Mouse (Mus musculus): ENCODE data around the gene St3gal3. TPM values are rescaled to one million over a fixed set of nuclear protein-coding genes. Genes with fewer than 3 reads are reported as not detected.

St3gal3 gene
- total and polyA plus RNA-seq, 3 experiments = 16.4 to 23.3 TPM; not detected in 1

GRCm38 (mm10) chr4:118098571-118098970, 36.1 kb downstream of the St3gal3 start:
- H3K36me3 ChIP-seq (ENCODE audit: control insufficient read depth in 1 of 2, insufficient read depth in 2 of 2, low read length in 2 of 2) = peaks cover 0 to 18% of the 10 kb centered on the region in 2 experiments; a peak in 3 of 4 replicates
- H3K27ac ChIP-seq (ENCODE audit: control insufficient read depth, low read depth, low read length) = no peak overlapping the region
- no peak overlapping the region for H3K9ac ChIP-seq (ENCODE audit: control insufficient read depth, low read depth, low read length, poor library complexity, severe bottlenecking)
- H3K4me1 ChIP-seq (ENCODE audit: control insufficient read depth in 1 of 2, insufficient read depth in 2 of 2, low read length in 2 of 2) = peaks cover 13 to 17% of the 10 kb centered on the region in 2 experiments
- H3K27me3 ChIP-seq (ENCODE audit: control insufficient read depth in 1 of 2, insufficient read depth in 2 of 2, low read length in 2 of 2) = no peaks in the 10 kb centered on the region
- no peak for DNase-seq (ENCODE audit: low read depth, low spot score)
- no peaks in the 10 kb centered on the region for H3K9me3 ChIP-seq (replicated peaks; ENCODE audit: insufficient read depth, low read length)
- TF ChIP-seq POLR2A (IDR thresholded peaks at IDR 0.05; ENCODE audit: control insufficient read depth in 1 of 2, insufficient read depth in 1 of 2, low read depth in 1 of 2, low read length in 2 of 2, poor library complexity in 1 of 2) (no peak), SIN3A (IDR thresholded peaks at IDR 0.05; ENCODE audit: low read length) (no peak), CTCF (IDR thresholded peaks at IDR 0.05 in 2 of 3, conservative IDR thresholded peaks at IDR 0.05 in 1 of 3; ENCODE audit: control insufficient read depth in 1 of 3, insufficient read depth in 1 of 3, low read depth in 2 of 3, low read length in 3 of 3, poor library complexity in 1 of 3, severe bottlenecking in 1 of 3) (no peak), MYB (IDR thresholded peaks at IDR 0.05; ENCODE audit: low read depth, low read length) (no peak), NELFE (IDR thresholded peaks at IDR 0.05; ENCODE audit: low read depth, low read length) (no peak), POLR2AphosphoS2 (IDR thresholded peaks at IDR 0.05; ENCODE audit: low read length) (no peak), RAD21 (IDR thresholded peaks at IDR 0.05; ENCODE audit: low read depth, low read length) (no peak), HCFC1 (IDR thresholded peaks at IDR 0.05; ENCODE audit: low read depth, low read length) (no peak), ZNF384 (IDR thresholded peaks at IDR 0.05; ENCODE audit: low read depth, low read length) (no peak), GATA1 (IDR thresholded peaks at IDR 0.05; ENCODE audit: low read depth, low read length) (no peak)
- no peaks in the 10 kb centered on the region for H3K79me2 ChIP-seq (ENCODE audit: control insufficient read depth, insufficient read depth, low read length, poor library complexity)
- H3K4me3 ChIP-seq (ENCODE audit: control insufficient read depth in 1 of 2, insufficient read depth in 1 of 2, low read depth in 2 of 2, low read length in 2 of 2) = no peak overlapping the region

- no peaks in the 10 kb centered on the region for H3K79me2 ChIP-seq (ENCODE audit: control insufficient read depth, insufficient read depth, low read length, poor library complexity)
- no peak overlapping the region for H3K27ac ChIP-seq (ENCODE audit: control insufficient read depth, low read depth, low read length)
- no peak overlapping the region for H3K4me3 ChIP-seq (ENCODE audit: control insufficient read depth in 1 of 2, insufficient read depth in 1 of 2, low read depth in 2 of 2, low read length in 2 of 2)
- H3K9ac ChIP-seq (ENCODE audit: control insufficient read depth, low read depth, low read length, poor library complexity, severe bottlenecking) = no peak overlapping the region
- TF ChIP-seq GABPA (IDR thresholded peaks at IDR 0.05; ENCODE audit: low read depth, low read length) = no peak
- TF ChIP-seq RCOR1 (IDR thresholded peaks at IDR 0.05; ENCODE audit: low read depth, low read length) = no peak
- no peak for TF ChIP-seq CHD1 (IDR thresholded peaks at IDR 0.05; ENCODE audit: low read depth, low read length)
- TF ChIP-seq MAZ (IDR thresholded peaks at IDR 0.05; ENCODE audit: low read depth, low read length) = no peak
- no peak for TF ChIP-seq E2F4 (IDR thresholded peaks at IDR 0.05; ENCODE audit: borderline replicate concordance, low read depth, low read length)
- TF ChIP-seq MEF2A (IDR thresholded peaks at IDR 0.05; ENCODE audit: extremely low read depth, insufficient replicate concordance, low read depth, low read length, poor library complexity, severe bottlenecking) = no peak
- no peak for TF ChIP-seq BHLHE40 (IDR thresholded peaks at IDR 0.05; ENCODE audit: borderline replicate concordance, low read depth, low read length)
- TF ChIP-seq SIN3A (IDR thresholded peaks at IDR 0.05; ENCODE audit: low read length) = no peak
- no peak for TF ChIP-seq TBP (IDR thresholded peaks at IDR 0.05; ENCODE audit: low read depth, low read length)
- no peak for DNase-seq (ENCODE audit: low read depth, low spot score)
- peaks cover 0 to 9% of the 10 kb centered on the region in 2 experiments; a peak in 3 of 4 replicates for H3K36me3 ChIP-seq (ENCODE audit: control insufficient read depth in 1 of 2, insufficient read depth in 2 of 2, low read length in 2 of 2)
- H3K9me3 ChIP-seq (replicated peaks; ENCODE audit: insufficient read depth, low read length) = no peaks in the 10 kb centered on the region
- H3K4me1 ChIP-seq (ENCODE audit: control insufficient read depth in 1 of 2, insufficient read depth in 2 of 2, low read length in 2 of 2) = peaks cover 5 to 11% of the 10 kb centered on the region in 2 experiments
- H3K27me3 ChIP-seq (ENCODE audit: control insufficient read depth in 1 of 2, insufficient read depth in 2 of 2, low read length in 2 of 2) = no peaks in the 10 kb centered on the region
Observed at GRCm38 (mm10) chr4:118096069-118096468, 38.6 kb downstream of the St3gal3 start.
